Mouse (Mus musculus) embryonic facial prominence, embryonic 15.5 days (tissue): ENCODE data around the gene Prkaa1. TPM values are rescaled to one million over a fixed set of nuclear protein-coding genes. Genes with fewer than 3 reads are reported as not detected.
A peak's percentile ranks its signal among the peaks of the same experiment; 100 is the strongest.

Source experiments
- ATAC-seq: fragments of 200-750 bp; cut with Nextera tagmentation; 2 replicates; pipeline ENCODE4 v1.8.0; 2017; ENCODE audit warnings: low read depth, moderate TSS enrichment; ENCODE audit not compliant: insufficient number of reproducible peaks, low FRiP score, low TSS enrichment
- H3K27ac ChIP-seq: fragments of 300-500 bp; sonication (generic); replicated peaks from 2 replicates; pipeline ENCODE4 v1.5.1; 2015; ENCODE audit warnings: mild to moderate bottlenecking, inconsistent platforms
- H3K27me3 ChIP-seq: fragments of 300-500 bp; sonication (generic); 2 replicates; pipeline ENCODE4 v1.6.1; 2015; ENCODE audit warnings: inconsistent platforms
- H3K36me3 ChIP-seq: fragments of 300-500 bp; sonication (generic); 2 replicates; pipeline ENCODE4 v1.6.1; 2015; ENCODE audit warnings: mild to moderate bottlenecking, inconsistent platforms
- H3K4me1 ChIP-seq: fragments of 300-500 bp; sonication (generic); 2 replicates; pipeline ENCODE4 v1.6.1; 2015; ENCODE audit warnings: inconsistent platforms
- H3K4me2 ChIP-seq: fragments of 300-500 bp; sonication (generic); replicated peaks from 2 replicates; pipeline ENCODE4 v1.6.1; 2015; ENCODE audit warnings: mild to moderate bottlenecking, inconsistent platforms
- H3K4me3 ChIP-seq: fragments of 300-500 bp; sonication (generic); replicated peaks from 2 replicates; pipeline ENCODE4 v1.5.1; 2015; ENCODE audit warnings: mild to moderate bottlenecking, inconsistent platforms
- H3K9ac ChIP-seq: fragments of 300-500 bp; sonication (generic); 2 replicates; pipeline ENCODE4 v1.6.1; 2015; ENCODE audit warnings: inconsistent platforms
- H3K9me3 ChIP-seq: fragments of 300-500 bp; sonication (generic); replicated peaks from 2 replicates; pipeline ENCODE4 v1.6.1; 2016; ENCODE audit warnings: inconsistent platforms
- WGBS: fragments of 180-500 bp; shearing (Covaris S2); methylation state at CpG from one replicate; pipeline ENCODE4 v1.1.7; 2015; 5-methylcytosine and 5-hydroxymethylcytosine counted together
- polyA plus RNA-seq: library from polyadenylated mRNA; unstranded; fragments of >200 nt; fragmentation: Nextera tagmentation; extraction: Ambion mirVana; gene quantifications from 2 replicates; pipeline ENCODE4 v1.2.1, GENCODE M21; 2015

Prkaa1 gene
- polyA plus RNA-seq, 1 experiment from 2014 or later: 17.2 TPM

- Histone ChIP-seq H3K4me3 (peak within 1 kb of the TSS; percentile 79), H3K27ac (peak within 1 kb of the TSS; percentile 97), H3K36me3 (peaks cover 33% of the 10 kb centered on the region), H3K4me1 (peaks cover 19% of the 10 kb centered on the region), H3K9ac (peak within 1 kb of the TSS; percentile 89), H3K9me3 (no peaks in the 10 kb centered on the region), H3K27me3 (no peaks in the 10 kb centered on the region), H3K4me2 (peak within 1 kb of the TSS; percentile 65)
- under 1% methylated on average over 55 of the region's 55 CpGs for WGBS
- peak; percentile 99 for ATAC-seq
Measured at GRCm38 (mm10) chr15:5116270-5117030, 27.2 kb upstream of the Prkaa1 start, which contains the start of gene Rpl37. Gene Rpl37, plus strand, starts transcription at chr15:5116645.

DNA sequence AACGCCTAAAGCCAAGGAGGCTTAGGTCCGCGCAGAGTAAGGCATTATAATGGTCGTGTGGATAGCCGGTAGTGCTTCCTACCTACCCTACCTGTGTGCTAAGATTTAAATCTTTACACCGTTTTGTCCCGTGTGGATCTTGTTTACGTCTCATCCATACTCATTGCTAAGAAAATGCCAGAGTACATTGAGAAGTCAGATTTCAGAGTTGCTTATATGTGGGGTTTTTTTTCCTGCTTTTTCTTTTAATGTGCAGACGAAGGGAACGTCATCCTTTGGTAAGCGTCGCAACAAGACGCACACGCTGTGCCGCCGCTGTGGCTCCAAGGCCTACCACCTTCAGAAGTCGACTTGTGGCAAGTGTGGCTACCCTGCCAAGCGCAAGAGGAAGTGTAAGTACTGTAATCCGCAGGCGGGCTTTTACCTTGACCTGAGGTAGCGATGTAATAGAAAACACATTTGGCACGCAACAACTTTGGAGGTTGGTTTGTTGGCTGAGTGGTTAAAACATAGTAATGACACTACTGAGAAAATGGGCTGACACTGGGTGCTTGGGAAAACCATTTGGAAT is 26.5 kb upstream of the Prkaa1 start:
- Histone ChIP-seq H3K4me1 (peaks cover 19% of the 10 kb centered on the region), H3K36me3 (peaks cover 40% of the 10 kb centered on the region), H3K9me3 (no peaks in the 10 kb centered on the region), H3K4me2 (peak overlapping the region; percentile 65), H3K4me3 (peak overlapping the region; percentile 79), H3K27ac (peak overlapping the region; percentile 97), H3K9ac (peak overlapping the region; percentile 89), H3K27me3 (no peaks in the 10 kb centered on the region)
- 2% methylated on average over 22 of the region's 22 CpGs for WGBS
- no peak for ATAC-seq

DNA sequence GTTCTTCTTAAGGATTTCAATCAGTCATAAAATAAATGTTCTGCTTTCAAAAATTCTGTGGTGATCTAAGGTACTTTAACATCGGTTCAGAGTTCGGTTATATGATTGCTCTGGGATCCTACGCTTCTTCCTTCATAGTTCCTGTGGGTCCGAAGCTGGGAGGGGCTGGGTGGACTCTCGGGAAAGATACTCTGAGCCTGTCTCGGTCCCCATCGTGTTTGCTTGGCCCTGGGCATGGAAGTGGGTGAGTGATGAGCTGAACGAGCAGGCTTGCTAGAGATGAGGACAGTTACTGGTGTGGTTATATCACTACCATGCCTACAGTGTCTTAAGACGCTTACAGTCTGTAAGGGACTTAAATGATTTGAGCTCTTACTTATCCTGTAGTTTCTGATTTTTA is 25.0 kb upstream of the Prkaa1 start:
- WGBS: 84% methylated on average over 9 of the region's 9 CpGs
- ATAC-seq: no peak
- Histone ChIP-seq H3K9ac (no peak overlapping the region), H3K4me2 (no peak overlapping the region), H3K36me3 (peaks cover 47% of the 10 kb centered on the region), H3K4me3 (no peak overlapping the region), H3K27ac (no peak overlapping the region), H3K9me3 (no peaks in the 10 kb centered on the region), H3K27me3 (no peaks in the 10 kb centered on the region), H3K4me1 (peaks cover 19% of the 10 kb centered on the region)

DNA sequence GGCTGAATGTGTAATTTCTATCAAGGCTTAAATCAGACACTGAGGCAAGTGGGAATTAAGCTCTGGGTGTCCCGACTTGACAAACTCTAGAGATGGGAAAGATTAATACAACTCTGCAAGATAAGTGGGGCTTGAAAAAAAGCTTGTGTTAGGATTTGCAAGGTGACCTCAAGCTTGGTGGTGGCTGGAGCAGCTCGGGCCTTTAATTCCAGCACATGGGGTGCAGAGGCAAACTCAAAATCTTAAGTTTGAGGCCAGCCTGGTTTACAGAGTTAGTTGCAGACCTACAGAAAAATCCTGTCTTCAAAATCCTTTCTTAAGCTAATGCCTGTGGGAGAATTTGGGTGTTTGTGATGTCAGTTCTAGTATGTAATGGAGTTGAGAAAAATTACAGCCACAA is 24.5 kb upstream of the Prkaa1 start:
- Histone ChIP-seq H3K4me1 (peaks cover 19% of the 10 kb centered on the region), H3K4me3 (no peak overlapping the region), H3K36me3 (peaks cover 48% of the 10 kb centered on the region), H3K9ac (no peak overlapping the region), H3K27me3 (no peaks in the 10 kb centered on the region), H3K9me3 (no peaks in the 10 kb centered on the region), H3K27ac (no peak overlapping the region), H3K4me2 (no peak overlapping the region)
- ATAC-seq: no peak
- 92% methylated on average over 2 of the region's 2 CpGs for WGBS

- ATAC-seq: no peak
- no peak overlapping the region for H3K4me2 ChIP-seq
Measured at GRCm38 (mm10) chr15:5119707-5120106, 24.0 kb upstream of the Prkaa1 start.

DNA sequence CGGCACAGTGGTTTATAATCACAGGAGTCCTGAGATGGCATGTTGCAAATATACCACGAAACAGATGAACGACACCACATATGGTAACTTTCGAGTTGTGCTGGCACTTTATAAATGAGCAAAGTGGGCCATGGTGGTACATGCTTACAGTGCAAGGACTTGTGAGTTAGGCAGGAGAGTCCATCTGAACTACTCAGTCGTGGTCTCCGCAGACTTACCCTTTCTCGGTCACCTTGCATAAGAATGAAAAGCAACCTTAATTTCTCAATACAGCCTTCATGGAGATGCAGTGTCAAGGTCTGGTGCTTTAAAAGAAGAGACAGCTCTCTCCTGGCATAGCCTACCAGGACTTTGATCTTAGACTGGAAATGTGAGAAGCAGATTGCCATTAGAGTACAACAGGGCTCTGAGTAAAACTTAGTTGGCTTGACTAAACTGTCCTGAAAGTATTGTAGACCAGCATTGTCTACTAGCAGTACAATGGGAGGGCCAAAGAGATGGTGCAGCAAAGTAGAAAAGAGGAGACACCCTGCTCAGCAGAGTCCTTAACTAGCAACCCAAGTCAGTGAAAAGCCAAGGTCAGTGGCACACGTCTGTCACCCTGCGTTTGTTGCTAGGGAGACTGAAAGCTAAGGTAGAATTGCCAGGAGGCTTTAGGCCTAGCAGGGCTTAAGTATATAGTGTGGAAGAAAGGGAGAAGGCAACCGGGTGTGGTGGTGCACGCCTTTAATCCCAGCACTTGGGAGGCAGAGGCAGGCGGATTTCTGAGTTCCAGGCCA is 21.9 kb upstream of the Prkaa1 start:
- ATAC-seq: no peak
- H3K36me3 ChIP-seq: peaks cover 53% of the 10 kb centered on the region

More at GRCm38 (mm10) chr15:5119707-5120106, 24.0 kb upstream of the Prkaa1 start:
- no peak overlapping the region for H3K4me3 ChIP-seq
- no peak overlapping the region for H3K27ac ChIP-seq
- 86% methylated on average over 2 of the region's 2 CpGs for WGBS
- H3K9ac ChIP-seq: no peak overlapping the region
- no peaks in the 10 kb centered on the region for H3K9me3 ChIP-seq
- peaks cover 53% of the 10 kb centered on the region for H3K36me3 ChIP-seq
- H3K4me1 ChIP-seq: peaks cover 19% of the 10 kb centered on the region
- H3K27me3 ChIP-seq: no peaks in the 10 kb centered on the region

DNA sequence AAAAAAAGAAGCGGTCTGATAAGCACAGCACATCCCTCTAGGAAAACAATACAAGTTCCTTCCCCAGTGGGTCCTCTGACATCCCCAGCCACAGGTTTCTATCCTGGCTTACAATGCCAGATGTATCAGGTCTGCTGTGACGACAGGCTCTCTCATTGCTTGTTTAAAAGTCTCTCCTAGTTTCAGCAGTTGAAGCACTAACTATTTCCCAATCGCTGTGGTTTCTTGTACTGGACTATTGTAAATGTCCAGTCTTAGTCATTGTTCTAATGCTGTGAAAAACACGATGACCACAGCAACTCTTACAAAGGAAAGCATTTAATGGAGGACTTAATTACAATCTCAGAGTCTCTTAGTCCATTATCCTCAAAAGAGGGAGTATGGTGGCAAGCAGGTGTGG is 17.2 kb upstream of the Prkaa1 start:
- Histone ChIP-seq H3K36me3 (peaks cover 20% of the 10 kb centered on the region), H3K4me3 (no peak overlapping the region), H3K9me3 (no peaks in the 10 kb centered on the region), H3K27ac (no peak overlapping the region), H3K4me1 (peaks cover 9% of the 10 kb centered on the region; the same call in 1 of the 2 replicates), H3K27me3 (no peaks in the 10 kb centered on the region), H3K4me2 (no peak overlapping the region), H3K9ac (no peak overlapping the region)
- no peak for ATAC-seq
- 80% methylated on average over 4 of the region's 4 CpGs for WGBS

More for the DNA sequence above, 21.9 kb upstream of the Prkaa1 start:
- Histone ChIP-seq H3K27me3 (no peaks in the 10 kb centered on the region), H3K9me3 (no peaks in the 10 kb centered on the region), H3K4me1 (peaks cover 12% of the 10 kb centered on the region), H3K9ac (no peak overlapping the region), H3K4me2 (no peak overlapping the region), H3K4me3 (no peak overlapping the region), H3K27ac (no peak overlapping the region)
- WGBS: 85% methylated on average over 12 of the region's 12 CpGs

DNA sequence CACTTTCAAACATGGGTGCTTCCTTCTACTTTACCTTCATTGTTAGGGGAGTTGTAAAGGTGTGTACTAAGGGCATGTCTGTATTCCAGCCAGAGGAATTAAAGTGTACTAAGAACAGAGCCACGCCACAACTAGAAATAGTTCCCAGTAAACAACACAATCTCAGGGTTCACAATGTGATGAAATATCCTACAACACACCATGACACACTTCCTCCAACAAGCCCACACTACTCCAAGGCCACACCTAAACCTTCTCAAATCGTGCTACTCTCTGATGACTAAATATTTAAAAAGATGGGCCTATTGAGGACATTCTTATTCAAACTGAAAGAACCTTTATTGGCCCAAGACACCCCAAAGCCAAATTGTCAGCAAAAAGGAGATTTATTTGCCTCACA is 16.2 kb upstream of the Prkaa1 start:
- Histone ChIP-seq H3K27ac (no peak overlapping the region), H3K9ac (no peak overlapping the region), H3K4me1 (peaks cover 9% of the 10 kb centered on the region; the same call in 1 of the 2 replicates), H3K4me3 (no peak overlapping the region), H3K4me2 (no peak overlapping the region), H3K9me3 (no peaks in the 10 kb centered on the region), H3K27me3 (no peaks in the 10 kb centered on the region), H3K36me3 (peaks cover 13% of the 10 kb centered on the region)
- ATAC-seq: no peak
- 92% methylated on average over 2 of the region's 2 CpGs for WGBS

- H3K27ac ChIP-seq: peak overlapping the region; percentile 39; the same call in 1 of the 2 replicates
- no peaks in the 10 kb centered on the region for H3K9me3 ChIP-seq
- peaks cover 9% of the 10 kb centered on the region; the same call in 1 of the 2 replicates for H3K4me1 ChIP-seq
- ATAC-seq: peak; percentile 57; the same call in 1 of the 2 replicates
- peaks cover 6% of the 10 kb centered on the region for H3K36me3 ChIP-seq
- H3K27me3 ChIP-seq: no peaks in the 10 kb centered on the region
- H3K4me2 ChIP-seq: no peak overlapping the region
- no peak overlapping the region for H3K9ac ChIP-seq
- WGBS: 32% methylated on average over 5 of the region's 5 CpGs
- no peak overlapping the region for H3K4me3 ChIP-seq
Measured at GRCm38 (mm10) chr15:5128176-5128940, 15.3 kb upstream of the Prkaa1 start.

GRCm38 (mm10) chr15:5129111-5129805 is 14.4 kb upstream of the Prkaa1 start:
- Histone ChIP-seq H3K4me1 (peaks cover 9% of the 10 kb centered on the region; the same call in 1 of the 2 replicates), H3K27me3 (no peaks in the 10 kb centered on the region), H3K36me3 (peaks cover 4% of the 10 kb centered on the region), H3K9me3 (no peaks in the 10 kb centered on the region), H3K4me3 (no peak overlapping the region), H3K27ac (0 out of 2 replicates have a peak overlapping the region, but pooled peaks have one; percentile 39), H3K9ac (no peak overlapping the region), H3K4me2 (no peak overlapping the region)
- WGBS: 86% methylated on average over 12 of the region's 12 CpGs
- no peak for ATAC-seq
